Mouse (Mus musculus): Measurements from ENCODE around the gene Mrps14. TPM values are rescaled to one million over a fixed set of nuclear protein-coding genes. Genes with fewer than 3 reads are reported as not detected.

Gene Mrps14
- polyA plus RNA-seq, 1 experiment, result 32.8 TPM

- 96% methylated on average over 2 of the region's 2 CpGs for WGBS
- TF ChIP-seq POLR2A (IDR thresholded peaks at IDR 0.05; ENCODE audit: control insufficient read depth, extremely low read depth, insufficient read depth, low read length, poor library complexity) (no peak), CTCF (IDR thresholded peaks at IDR 0.05; ENCODE audit: borderline replicate concordance, control insufficient read depth, extremely low read depth, insufficient read depth, low read length, poor library complexity) (no peak)
- no peaks in the 10 kb centered on the region for H3K27me3 ChIP-seq (ENCODE audit: control insufficient read depth, insufficient read depth, low read length)
Observed at GRCm38 (mm10) chr1:160237981-160238380, 43.0 kb downstream of the Mrps14 start.

GRCm38 (mm10) chr1:160238852-160239443 is 43.9 kb downstream of the Mrps14 start:
- TF ChIP-seq CTCF (IDR thresholded peaks at IDR 0.05; ENCODE audit: borderline replicate concordance, control insufficient read depth, extremely low read depth, insufficient read depth, low read length, poor library complexity) (no peak), POLR2A (IDR thresholded peaks at IDR 0.05; ENCODE audit: control insufficient read depth, extremely low read depth, insufficient read depth, low read length, poor library complexity) (no peak)
- Histone ChIP-seq H3K27me3 (ENCODE audit: control insufficient read depth, insufficient read depth, low read length) (no peaks in the 10 kb centered on the region), H3K4me1 (replicated peaks; ENCODE audit: control insufficient read depth, insufficient read depth, low read length) (no peaks in the 10 kb centered on the region), H3K36me3 (ENCODE audit: control insufficient read depth, insufficient read depth, low read length) (peaks cover 43% of the 10 kb centered on the region), H3K27ac (ENCODE audit: control insufficient read depth, insufficient read depth, low read length) (no peak overlapping the region), H3K4me3 (ENCODE audit: control insufficient read depth, insufficient read depth, low read length) (no peak overlapping the region)
- WGBS, result 96% methylated on average over 1 of the region's 1 CpGs
- no peak for DNase-seq

More at GRCm38 (mm10) chr1:160237981-160238380, 43.0 kb downstream of the Mrps14 start:
- H3K4me3 ChIP-seq (ENCODE audit: control insufficient read depth, insufficient read depth, low read length), result no peak overlapping the region
- peaks cover 43% of the 10 kb centered on the region for H3K36me3 ChIP-seq (ENCODE audit: control insufficient read depth, insufficient read depth, low read length)
- no peaks in the 10 kb centered on the region for H3K4me1 ChIP-seq (replicated peaks; ENCODE audit: control insufficient read depth, insufficient read depth, low read length)
- H3K27ac ChIP-seq (ENCODE audit: control insufficient read depth, insufficient read depth, low read length), result no peak overlapping the region
- DNase-seq, result no peak

GRCm38 (mm10) chr1:160240091-160240490 is 45.1 kb downstream of the Mrps14 start:
- Histone ChIP-seq H3K36me3 (ENCODE audit: control insufficient read depth, insufficient read depth, low read length) (peaks cover 43% of the 10 kb centered on the region), H3K27me3 (ENCODE audit: control insufficient read depth, insufficient read depth, low read length) (no peaks in the 10 kb centered on the region), H3K27ac (ENCODE audit: control insufficient read depth, insufficient read depth, low read length) (no peak overlapping the region), H3K4me3 (ENCODE audit: control insufficient read depth, insufficient read depth, low read length) (no peak overlapping the region), H3K4me1 (replicated peaks; ENCODE audit: control insufficient read depth, insufficient read depth, low read length) (no peaks in the 10 kb centered on the region)
- no peak for TF ChIP-seq POLR2A (IDR thresholded peaks at IDR 0.05; ENCODE audit: control insufficient read depth, extremely low read depth, insufficient read depth, low read length, poor library complexity)
- no peak for TF ChIP-seq CTCF (IDR thresholded peaks at IDR 0.05; ENCODE audit: borderline replicate concordance, control insufficient read depth, extremely low read depth, insufficient read depth, low read length, poor library complexity)
- 94% methylated on average over 2 of the region's 2 CpGs for WGBS
- no peak for DNase-seq

GRCm38 (mm10) chr1:160244689-160245088 is 49.7 kb downstream of the Mrps14 start:
- 95% methylated on average over 5 of the region's 5 CpGs for WGBS
- peaks cover 8% of the 10 kb centered on the region for H3K4me1 ChIP-seq (replicated peaks; ENCODE audit: control insufficient read depth, insufficient read depth, low read length)
- no peak for TF ChIP-seq CTCF (IDR thresholded peaks at IDR 0.05; ENCODE audit: borderline replicate concordance, control insufficient read depth, extremely low read depth, insufficient read depth, low read length, poor library complexity)
- no peak for TF ChIP-seq POLR2A (IDR thresholded peaks at IDR 0.05; ENCODE audit: control insufficient read depth, extremely low read depth, insufficient read depth, low read length, poor library complexity)
- H3K36me3 ChIP-seq (ENCODE audit: control insufficient read depth, insufficient read depth, low read length), result peaks cover 8% of the 10 kb centered on the region; the same call in 1 of the 2 replicates
- no peak overlapping the region for H3K27ac ChIP-seq (ENCODE audit: control insufficient read depth, insufficient read depth, low read length)
- no peaks in the 10 kb centered on the region for H3K27me3 ChIP-seq (ENCODE audit: control insufficient read depth, insufficient read depth, low read length)
- no peak overlapping the region for H3K4me3 ChIP-seq (ENCODE audit: control insufficient read depth, insufficient read depth, low read length)
- no peak for DNase-seq

GRCm38 (mm10) chr1:160245954-160246353 is 50.9 kb downstream of the Mrps14 start:
- H3K36me3 ChIP-seq (ENCODE audit: control insufficient read depth, insufficient read depth, low read length), result peaks cover 8% of the 10 kb centered on the region; the same call in 1 of the 2 replicates
- no peak for DNase-seq
- H3K4me3 ChIP-seq (ENCODE audit: control insufficient read depth, insufficient read depth, low read length), result no peak overlapping the region
- TF ChIP-seq CTCF (IDR thresholded peaks at IDR 0.05; ENCODE audit: borderline replicate concordance, control insufficient read depth, extremely low read depth, insufficient read depth, low read length, poor library complexity) (no peak), POLR2A (IDR thresholded peaks at IDR 0.05; ENCODE audit: control insufficient read depth, extremely low read depth, insufficient read depth, low read length, poor library complexity) (no peak)
- WGBS, result 44% methylated on average over 2 of the region's 2 CpGs
- H3K4me1 ChIP-seq (replicated peaks; ENCODE audit: control insufficient read depth, insufficient read depth, low read length), result peaks cover 8% of the 10 kb centered on the region
- no peaks in the 10 kb centered on the region for H3K27me3 ChIP-seq (ENCODE audit: control insufficient read depth, insufficient read depth, low read length)
- no peak overlapping the region for H3K27ac ChIP-seq (ENCODE audit: control insufficient read depth, insufficient read depth, low read length)

GRCm38 (mm10) chr1:160246844-160247243 is 51.8 kb downstream of the Mrps14 start:
- DNase-seq, result no peak
- Histone ChIP-seq H3K27me3 (ENCODE audit: control insufficient read depth, insufficient read depth, low read length) (no peaks in the 10 kb centered on the region), H3K27ac (ENCODE audit: control insufficient read depth, insufficient read depth, low read length) (no peak overlapping the region; the same call in 1 of the 2 replicates), H3K4me3 (ENCODE audit: control insufficient read depth, insufficient read depth, low read length) (no peak overlapping the region), H3K4me1 (replicated peaks; ENCODE audit: control insufficient read depth, insufficient read depth, low read length) (peaks cover 8% of the 10 kb centered on the region), H3K36me3 (ENCODE audit: control insufficient read depth, insufficient read depth, low read length) (peaks cover 6% of the 10 kb centered on the region; the same call in 1 of the 2 replicates)
- WGBS, result 68% methylated on average over 4 of the region's 4 CpGs
- TF ChIP-seq CTCF (IDR thresholded peaks at IDR 0.05; ENCODE audit: borderline replicate concordance, control insufficient read depth, extremely low read depth, insufficient read depth, low read length, poor library complexity) (no peak), POLR2A (IDR thresholded peaks at IDR 0.05; ENCODE audit: control insufficient read depth, extremely low read depth, insufficient read depth, low read length, poor library complexity) (no peak)

Measured in thymus, adult 2 months (tissue).